Mouse (Mus musculus) liver, embryonic 13.5 days (tissue): ENCODE measurements around the gene Znhit2. TPM values are rescaled to one million over a fixed set of nuclear protein-coding genes. Genes with fewer than 3 reads are reported as not detected.
A peak's percentile ranks its signal among the peaks of the same experiment; 100 is the strongest.

Experiments used
- ATAC-seq: fragments of 200-750 bp; cut with Nextera tagmentation; 2 replicates; pipeline ENCODE4 v1.8.0; 2017; ENCODE audit warnings: low read depth, mild to moderate bottlenecking, moderate number of reproducible peaks, moderate library complexity
- DNase-seq: peaks from one replicate; pipeline ENCODE4 v3.0.0; 2022
- H3K27ac ChIP-seq: fragments of 300-500 bp; sonication (generic); 2 replicates; pipeline ENCODE4 v1.5.1; 2015; ENCODE audit warnings: moderate library complexity, mild to moderate bottlenecking, inconsistent platforms
- H3K27me3 ChIP-seq: fragments of 300-500 bp; sonication (generic); 2 replicates; pipeline ENCODE4 v1.6.1; 2015; ENCODE audit warnings: mild to moderate bottlenecking, inconsistent platforms
- H3K36me3 ChIP-seq: fragments of 300-500 bp; sonication (generic); 2 replicates; pipeline ENCODE4 v1.6.1; 2015; ENCODE audit warnings: mild to moderate bottlenecking, inconsistent platforms
- H3K4me1 ChIP-seq: fragments of 300-500 bp; sonication (generic); replicated peaks from 2 replicates; pipeline ENCODE4 v1.6.1; 2015; ENCODE audit warnings: inconsistent platforms
- H3K4me2 ChIP-seq: fragments of 300-500 bp; sonication (generic); 2 replicates; pipeline ENCODE4 v1.6.1; 2015; ENCODE audit warnings: inconsistent platforms, mild to moderate bottlenecking, moderate library complexity
- H3K4me3 ChIP-seq: fragments of 300-500 bp; sonication (generic); replicated peaks from 2 replicates; pipeline ENCODE4 v1.5.1; 2015; ENCODE audit warnings: mild to moderate bottlenecking, inconsistent platforms
- H3K9ac ChIP-seq: fragments of 300-500 bp; sonication (generic); 2 replicates; pipeline ENCODE4 v1.6.1; 2015; ENCODE audit warnings: mild to moderate bottlenecking, inconsistent platforms
- H3K9me3 ChIP-seq: fragments of 300-500 bp; sonication (generic); replicated peaks from 2 replicates; pipeline ENCODE4 v1.6.1; 2016; ENCODE audit warnings: inconsistent platforms
- WGBS: fragments of 180-500 bp; shearing (Covaris S2); methylation state at CpG from one replicate; pipeline ENCODE4 v1.1.7; 2015; ENCODE audit not compliant: insufficient replicate concordance; 5-methylcytosine and 5-hydroxymethylcytosine counted together
- polyA plus RNA-seq: library from polyadenylated mRNA; unstranded; fragments of >200 nt; fragmentation: Nextera tagmentation; extraction: Ambion mirVana; gene quantifications from 2 replicates; pipeline ENCODE4 v1.2.1, GENCODE M21; 2015

Gene Znhit2
- polyA plus RNA-seq, 1 experiment from 2014 or later, result 23.2 TPM

DNA sequence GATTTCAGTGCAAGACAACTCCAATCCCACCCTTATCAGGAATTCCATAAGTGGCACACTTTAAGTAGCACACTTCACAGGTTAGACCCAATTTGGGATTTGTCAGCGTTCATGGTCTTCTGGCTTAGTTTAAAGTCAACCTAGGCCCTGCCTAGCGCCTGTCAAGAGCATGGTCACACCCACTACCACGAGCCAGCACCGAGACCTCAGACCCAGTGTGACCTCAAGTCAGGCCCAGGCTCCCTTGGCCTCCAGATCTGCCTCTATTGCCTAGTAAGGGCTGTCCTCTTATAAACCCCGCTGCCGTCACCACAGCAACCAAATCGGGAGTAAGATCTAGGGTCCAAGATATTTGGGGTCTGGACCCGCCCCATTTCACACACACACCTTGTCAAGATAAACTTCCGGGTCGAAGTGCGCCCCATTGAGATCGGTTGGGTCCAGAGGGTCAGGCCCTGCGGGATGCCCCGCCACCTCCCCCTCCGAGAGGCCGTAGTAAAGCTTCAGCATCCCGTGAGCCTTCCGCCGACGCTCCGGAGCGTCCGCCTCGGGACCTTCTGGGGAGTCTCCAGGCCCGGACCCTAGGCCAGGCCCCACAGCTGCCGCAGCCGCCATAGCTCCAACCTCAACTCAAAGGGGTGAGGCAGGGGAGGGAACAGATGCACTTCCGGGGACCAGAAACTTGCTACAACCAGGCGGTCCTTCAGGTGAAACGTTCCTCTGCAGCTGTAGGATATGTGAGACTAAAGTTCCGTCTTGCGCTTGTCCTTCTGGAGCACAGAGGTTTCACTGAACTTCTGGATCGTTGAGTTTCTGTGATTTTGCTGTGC is 15.8 kb downstream of the Znhit2 start, which contains the start of gene Vps51:
Vps51 (minus strand) TSS at position 668 of the 830 bp plus-strand sequence.
- H3K27ac ChIP-seq, result peak within 1 kb of the TSS; percentile 78
- under 1% methylated on average over 33 of the region's 33 CpGs for WGBS
- H3K9ac ChIP-seq, result peak within 1 kb of the TSS; percentile 84
- no peaks in the 10 kb centered on the region for H3K27me3 ChIP-seq
- H3K4me2 ChIP-seq, result peak within 1 kb of the TSS; percentile 92
- DNase-seq (peak; percentile 77), ATAC-seq (peak; percentile 86)
- no peaks in the 10 kb centered on the region for H3K9me3 ChIP-seq
- peaks cover 35% of the 10 kb centered on the region for H3K36me3 ChIP-seq
- H3K4me3 ChIP-seq, result peak within 1 kb of the TSS; percentile 87
- H3K4me1 ChIP-seq, result peaks cover 32% of the 10 kb centered on the region

- Histone ChIP-seq H3K27me3 (no peaks in the 10 kb centered on the region), H3K4me1 (peaks cover 39% of the 10 kb centered on the region)
- 78% methylated on average over 12 of the region's 12 CpGs for WGBS
Measured at GRCm38 (mm10) chr19:6079983-6080480, 19.0 kb downstream of the Znhit2 start, which contains the start of gene Tmem262. Gene Tmem262, plus strand, starts transcription at chr19:6080033.

GRCm38 (mm10) chr19:6082156-6082555 is 21.2 kb downstream of the Znhit2 start, which contains the start of gene Gm28374:
Gene Gm28374, minus strand, starts transcription at chr19:6082256.
- H3K36me3 ChIP-seq, result peaks cover 43% of the 10 kb centered on the region
- ATAC-seq (no peak), DNase-seq (no peak)
- no peaks in the 10 kb centered on the region for H3K27me3 ChIP-seq
- no peak within 1 kb of the TSS for H3K9ac ChIP-seq
- peaks cover 42% of the 10 kb centered on the region for H3K4me1 ChIP-seq
- H3K27ac ChIP-seq, result no peak within 1 kb of the TSS
- no peak within 1 kb of the TSS; the same call in 1 of the 2 replicates for H3K4me3 ChIP-seq
- WGBS, result 78% methylated on average over 9 of the region's 9 CpGs
- H3K4me2 ChIP-seq, result 0 out of 2 replicates have a peak within 1 kb of the TSS, but pooled peaks have one; percentile 80
- H3K9me3 ChIP-seq, result no peaks in the 10 kb centered on the region

More at GRCm38 (mm10) chr19:6079983-6080480, 19.0 kb downstream of the Znhit2 start, which contains the start of gene Tmem262:
- Histone ChIP-seq H3K4me2 (no peak within 1 kb of the TSS), H3K4me3 (no peak within 1 kb of the TSS), H3K27ac (no peak within 1 kb of the TSS), H3K36me3 (peaks cover 30% of the 10 kb centered on the region), H3K9me3 (no peaks in the 10 kb centered on the region), H3K9ac (no peak within 1 kb of the TSS)
- ATAC-seq, result no peak
- no peak for DNase-seq

DNA sequence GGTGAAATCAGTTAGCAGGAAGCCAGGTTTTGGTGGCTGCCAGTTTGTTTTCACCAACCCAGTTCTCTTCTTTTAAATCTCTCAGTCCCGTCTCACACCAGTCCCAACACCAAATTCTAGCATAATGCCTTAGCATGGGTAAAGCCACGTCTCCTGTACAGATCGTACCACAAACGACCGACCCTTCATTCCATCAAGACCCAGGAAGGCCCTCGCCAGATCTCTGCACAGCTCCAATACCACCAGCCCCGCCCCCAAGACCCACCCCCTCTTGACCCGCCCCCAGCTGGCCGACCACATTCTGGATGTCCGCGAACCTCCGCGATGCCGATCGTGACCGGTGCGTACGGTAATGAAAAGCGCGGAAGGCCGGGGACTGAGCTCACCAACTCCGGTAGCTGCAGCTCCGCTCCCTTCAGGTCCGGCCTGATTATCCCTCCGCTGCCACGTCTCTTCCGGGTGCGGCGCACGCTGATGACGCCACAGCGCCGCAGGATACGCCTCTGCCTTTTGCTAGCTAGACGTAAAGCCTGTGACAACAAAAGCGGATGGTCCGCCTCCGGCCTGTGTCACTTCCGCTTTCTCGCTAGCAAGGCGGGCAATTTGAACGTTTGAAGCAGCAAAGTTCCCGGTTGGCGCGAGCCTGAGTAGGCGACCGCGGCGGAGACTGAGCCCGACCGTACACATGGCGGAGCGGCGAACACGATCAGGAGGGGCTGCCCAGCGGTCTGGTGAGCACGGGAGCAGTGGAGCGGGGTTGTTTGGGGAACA is 23.7 kb downstream of the Znhit2 start, which contains the start of the genes Zfpl1 and Cdca5:
Zfpl1 (minus strand) TSS at position 479 of the 771 bp plus-strand sequence.
Cdca5 (plus strand) TSS at position 506 of the 771 bp plus-strand sequence.
- Histone ChIP-seq H3K9ac (peak within 1 kb of the TSS; percentile 91), H3K4me1 (peaks cover 45% of the 10 kb centered on the region), H3K27me3 (no peaks in the 10 kb centered on the region), H3K36me3 (peaks cover 67% of the 10 kb centered on the region), H3K9me3 (no peaks in the 10 kb centered on the region), H3K4me2 (peak within 1 kb of the TSS; percentile 92), H3K27ac (peak within 1 kb of the TSS; percentile 94), H3K4me3 (peak within 1 kb of the TSS; percentile 82)
- peak; percentile 94 for DNase-seq
- WGBS, result under 1% methylated on average over 58 of the region's 58 CpGs
- peak; percentile 88 for ATAC-seq

DNA sequence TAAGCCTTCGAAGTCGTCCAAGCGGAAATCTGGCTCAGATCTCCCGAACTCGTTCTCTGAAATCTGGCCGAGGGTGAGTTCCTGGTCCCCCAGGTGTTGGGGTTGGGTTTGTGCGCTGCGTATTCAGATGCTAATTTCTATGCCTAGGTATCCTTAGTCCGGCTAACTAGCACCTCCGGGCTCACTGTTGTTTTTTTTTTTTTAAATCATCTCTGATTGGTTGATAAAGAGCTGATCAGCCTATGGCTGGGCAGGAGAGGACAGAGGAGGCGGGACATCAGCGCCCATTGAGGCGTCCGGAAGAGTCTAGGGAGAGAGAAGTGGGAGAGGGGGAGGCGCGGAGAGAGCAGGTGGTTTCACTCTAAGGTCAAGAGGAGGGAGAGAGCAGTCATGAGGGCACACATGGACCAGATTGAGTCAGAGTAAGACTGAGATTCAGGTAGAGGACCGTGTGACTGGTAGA is 24.5 kb downstream of the Znhit2 start:
- peak overlapping the region; percentile 94 for H3K27ac ChIP-seq
- ATAC-seq (peak; percentile 78), DNase-seq (peak; percentile 74)
- H3K27me3 ChIP-seq, result no peaks in the 10 kb centered on the region
- WGBS, result under 1% methylated on average over 17 of the region's 17 CpGs
- no peaks in the 10 kb centered on the region for H3K9me3 ChIP-seq
- H3K4me1 ChIP-seq, result peaks cover 45% of the 10 kb centered on the region
- H3K4me2 ChIP-seq, result peak overlapping the region; percentile 92
- peak overlapping the region; percentile 91 for H3K9ac ChIP-seq
- peaks cover 67% of the 10 kb centered on the region for H3K36me3 ChIP-seq
- peak overlapping the region; percentile 82 for H3K4me3 ChIP-seq

- Histone ChIP-seq H3K27ac (no peak overlapping the region), H3K4me3 (no peak overlapping the region), H3K4me2 (no peak overlapping the region), H3K9ac (no peak overlapping the region), H3K4me1 (peaks cover 34% of the 10 kb centered on the region), H3K27me3 (no peaks in the 10 kb centered on the region), H3K36me3 (peaks cover 80% of the 10 kb centered on the region), H3K9me3 (no peaks in the 10 kb centered on the region)
- ATAC-seq (no peak), DNase-seq (no peak)
- 92% methylated on average over 13 of the region's 13 CpGs for WGBS
Measured at GRCm38 (mm10) chr19:6088841-6089240, 27.8 kb downstream of the Znhit2 start.

GRCm38 (mm10) chr19:6094119-6094518 is 33.1 kb downstream of the Znhit2 start, which contains the start of gene AC131692.1:
Gene AC131692.1, plus strand, starts transcription at chr19:6094419.
- peaks cover 93% of the 10 kb centered on the region for H3K36me3 ChIP-seq

GRCm38 (mm10) chr19:6097847-6098246 is 36.9 kb downstream of the Znhit2 start:
- H3K9ac ChIP-seq, result no peak overlapping the region

More at GRCm38 (mm10) chr19:6094119-6094518, 33.1 kb downstream of the Znhit2 start, which contains the start of gene AC131692.1:
- H3K27me3 ChIP-seq, result no peaks in the 10 kb centered on the region
- H3K9me3 ChIP-seq, result no peaks in the 10 kb centered on the region
- H3K9ac ChIP-seq, result no peak within 1 kb of the TSS
- no peaks in the 10 kb centered on the region; the same call in 1 of the 2 replicates for H3K4me1 ChIP-seq
- no peak within 1 kb of the TSS for H3K27ac ChIP-seq
- no peak within 1 kb of the TSS for H3K4me3 ChIP-seq
- WGBS, result 86% methylated on average over 7 of the region's 7 CpGs
- DNase-seq, result no peak
- no peak for ATAC-seq
- H3K4me2 ChIP-seq, result no peak within 1 kb of the TSS

DNA sequence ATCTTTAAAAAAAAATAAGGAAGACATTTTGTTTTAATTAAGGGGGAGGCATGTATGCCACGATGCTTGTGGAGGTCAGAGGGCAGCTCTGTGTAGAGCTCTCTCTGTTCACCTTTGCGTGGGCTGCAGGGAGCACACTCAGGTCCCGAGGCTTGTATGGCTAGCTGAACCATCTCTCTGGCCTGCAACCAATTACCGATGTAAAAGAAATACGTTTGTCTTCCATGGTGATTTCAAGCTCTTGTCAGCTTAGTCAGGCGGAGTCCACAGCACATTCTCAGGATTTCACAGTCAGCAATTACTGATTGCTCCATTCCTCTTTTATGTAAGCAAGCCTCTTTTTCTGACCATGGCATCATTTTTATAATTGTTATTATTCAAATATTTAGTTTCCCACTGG is 40.2 kb downstream of the Znhit2 start:
- Histone ChIP-seq H3K9ac (no peak overlapping the region), H3K27me3 (no peaks in the 10 kb centered on the region), H3K4me1 (peaks cover 59% of the 10 kb centered on the region), H3K4me3 (no peak overlapping the region), H3K27ac (no peak overlapping the region), H3K4me2 (no peak overlapping the region), H3K36me3 (peaks cover 34% of the 10 kb centered on the region), H3K9me3 (no peaks in the 10 kb centered on the region)
- ATAC-seq, result no peak
- 72% methylated on average over 6 of the region's 6 CpGs for WGBS
- DNase-seq, result no peak

More at GRCm38 (mm10) chr19:6097847-6098246, 36.9 kb downstream of the Znhit2 start:
- DNase-seq (no peak), ATAC-seq (no peak)
- Histone ChIP-seq H3K27ac (no peak overlapping the region), H3K36me3 (peaks cover 68% of the 10 kb centered on the region), H3K4me1 (peaks cover 27% of the 10 kb centered on the region), H3K4me3 (no peak overlapping the region), H3K4me2 (no peak overlapping the region), H3K27me3 (no peaks in the 10 kb centered on the region), H3K9me3 (no peaks in the 10 kb centered on the region)
- WGBS, result 56% methylated on average over 3 of the region's 3 CpGs

DNA sequence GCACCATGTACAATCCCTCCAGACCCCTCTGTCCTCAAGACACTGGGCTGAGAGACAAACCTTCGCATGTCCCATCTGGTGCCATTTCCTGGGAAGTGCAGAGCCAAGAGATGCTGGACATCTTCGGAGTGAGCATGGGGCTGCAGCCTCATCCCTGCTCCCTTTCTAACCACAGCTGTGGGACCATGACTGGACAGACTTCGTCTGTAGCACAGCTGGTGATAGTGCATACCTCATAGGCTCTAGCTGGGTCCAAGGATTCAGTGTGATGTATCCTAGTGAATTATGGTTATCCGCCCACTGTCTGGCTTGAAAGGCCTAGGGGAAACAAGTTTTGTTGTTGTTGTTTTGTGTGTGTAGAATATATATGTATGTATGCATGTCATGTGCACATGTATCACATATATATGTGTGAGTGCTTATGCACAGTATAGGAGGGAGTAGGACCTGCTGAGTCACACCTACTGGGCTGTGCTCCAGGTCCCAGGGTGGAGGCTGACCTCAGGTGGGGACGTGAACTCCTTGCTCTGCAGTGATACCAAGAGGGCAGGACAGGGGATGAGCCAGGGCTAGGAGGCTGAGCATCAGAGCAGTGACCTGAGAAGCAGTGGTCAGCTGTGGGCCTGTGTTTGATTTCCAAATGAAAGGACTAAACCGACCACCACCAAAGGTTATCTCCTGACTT is 41.3 kb downstream of the Znhit2 start:
- peak overlapping the region; percentile 29; the same call in 1 of the 2 replicates for H3K9ac ChIP-seq
- peak; percentile 25 for DNase-seq
- peak; percentile 93 for ATAC-seq
- peak overlapping the region; percentile 70 for H3K27ac ChIP-seq
- no peak overlapping the region for H3K4me3 ChIP-seq
- H3K4me1 ChIP-seq, result peaks cover 65% of the 10 kb centered on the region
- 60% methylated on average over 6 of the region's 6 CpGs for WGBS
- no peaks in the 10 kb centered on the region for H3K9me3 ChIP-seq
- peaks cover 29% of the 10 kb centered on the region for H3K36me3 ChIP-seq
- H3K27me3 ChIP-seq, result no peaks in the 10 kb centered on the region
- no peak overlapping the region for H3K4me2 ChIP-seq
